In genomic region chr1:151879308-151879850, GRCm38 (mm10) we compare ENCODE assay signal across 15 mouse cellular contexts.
A peak's percentile ranks its signal among the peaks of the same experiment; 100 is the strongest.
DNase-seq lines count a peak whose midpoint lies in the region; ATAC-seq lines count a peak whose summit lies in the region.
"Had no signal": no experiment of that assay in that cellular context is flagged by ENCODE, and none has a peak within 500 bp of the region (broad histone marks: within the 10 kb centered on the region; RNA-seq: fewer than 3 reads in every experiment).

No protein-coding gene starts in this region.

- H3K4me2 ChIP-seq in forebrain, embryonic 16.5 days (ENCODE audit: low read length) = no peak overlapping the region
- H3K4me2 ChIP-seq in midbrain, embryonic 15.5 days = no peak overlapping the region
- no peak overlapping the region for H3K4me2 ChIP-seq in midbrain, embryonic 11.5 days
- H3K4me2 ChIP-seq in limb, embryonic 12.5 days = no peak overlapping the region
- H3K4me2 ChIP-seq: embryonic facial prominence, embryonic 12.5 days; forebrain, embryonic 12.5 days had no signal

- H3K9me3 ChIP-seq in forebrain, embryonic 16.5 days (ENCODE audit: control insufficient read depth, low read length) = no peaks in the 10 kb centered on the region
- H3K9me3 ChIP-seq in forebrain, embryonic 10.5 days = no peaks in the 10 kb centered on the region
- H3K9me3 ChIP-seq in midbrain, embryonic 15.5 days = no peaks in the 10 kb centered on the region
- H3K9me3 ChIP-seq in midbrain, embryonic 11.5 days (ENCODE audit: control insufficient read depth, low read length) = no peaks in the 10 kb centered on the region
- no peaks in the 10 kb centered on the region for H3K9me3 ChIP-seq in limb, embryonic 12.5 days
- H3K9me3 ChIP-seq: embryonic facial prominence, embryonic 12.5 days; forebrain, embryonic 12.5 days had no signal

- no peaks in the 10 kb centered on the region for H3K36me3 ChIP-seq in forebrain, embryonic 16.5 days (ENCODE audit: control insufficient read depth, insufficient read depth)
- no peaks in the 10 kb centered on the region for H3K36me3 ChIP-seq in forebrain, embryonic 10.5 days (replicated peaks)
- no peaks in the 10 kb centered on the region for H3K36me3 ChIP-seq in midbrain, embryonic 15.5 days (replicated peaks)
- H3K36me3 ChIP-seq in midbrain, embryonic 11.5 days (ENCODE audit: control insufficient read depth, insufficient read depth, low read length) = no peaks in the 10 kb centered on the region
- no peaks in the 10 kb centered on the region for H3K36me3 ChIP-seq in limb, embryonic 12.5 days
- H3K36me3 ChIP-seq: embryonic facial prominence, embryonic 12.5 days; forebrain, embryonic 12.5 days had no signal

- DNase-seq in forebrain, embryonic 10.5 days (ENCODE audit: extremely low spot score, low spot score) = no peak
- DNase-seq in midbrain, embryonic 11.5 days (ENCODE audit: low spot score, missing footprints) = no peak
- DNase-seq in R1 (ENCODE audit: low read depth, low spot score) = peak; percentile 92
- no peak for DNase-seq in spleen, postnatal 10 days (ENCODE audit: low spot score in 2 of 2)
- no peak for DNase-seq in adrenal gland, adult 18-20 months (ENCODE audit: low spot score in 2 of 2)
- DNase-seq: heart, postnatal 14 days; lung, adult 2 months; lung, postnatal 4 days; thymus, postnatal 14 days had no signal

- no peaks in the 10 kb centered on the region for H3K27me3 ChIP-seq in forebrain, embryonic 16.5 days (replicated peaks; ENCODE audit: control insufficient read depth, insufficient read depth, low read length)
- H3K27me3 ChIP-seq in forebrain, embryonic 10.5 days (ENCODE audit: poor library complexity, severe bottlenecking) = peaks cover 31% of the 10 kb centered on the region; the same call in 1 of the 2 replicates
- no peaks in the 10 kb centered on the region for H3K27me3 ChIP-seq in midbrain, embryonic 15.5 days (replicated peaks)
- H3K27me3 ChIP-seq in midbrain, embryonic 11.5 days (ENCODE audit: control insufficient read depth, insufficient read depth, low read length) = no peaks in the 10 kb centered on the region
- H3K27me3 ChIP-seq in limb, embryonic 12.5 days = no peaks in the 10 kb centered on the region
- H3K27me3 ChIP-seq: embryonic facial prominence, embryonic 12.5 days had no signal

- H3K27ac ChIP-seq in forebrain, embryonic 16.5 days (ENCODE audit: low read length) = no peak overlapping the region
- H3K27ac ChIP-seq in forebrain, embryonic 10.5 days = no peak overlapping the region
- H3K27ac ChIP-seq in midbrain, embryonic 15.5 days = no peak overlapping the region
- no peak overlapping the region for H3K27ac ChIP-seq in midbrain, embryonic 11.5 days (ENCODE audit: low read depth, low read length)
- peak overlapping the region; percentile 70 for H3K27ac ChIP-seq in limb, embryonic 12.5 days
- H3K27ac ChIP-seq: embryonic facial prominence, embryonic 12.5 days; forebrain, embryonic 12.5 days; left cerebral cortex, adult 2 months had no signal

- ATAC-seq in forebrain, embryonic 16.5 days = peak; percentile 41; the same call in 1 of the 2 replicates
- ATAC-seq in midbrain, embryonic 15.5 days (replicated peaks) = 0 out of 2 replicates have a peak, but pooled peaks have one; percentile 13
- no peak for ATAC-seq in midbrain, embryonic 11.5 days (ENCODE audit: low FRiP score)
- ATAC-seq in limb, embryonic 12.5 days (ENCODE audit: insufficient number of reproducible peaks, insufficient read depth, low FRiP score, low TSS enrichment, low read depth) = no peak

- H3K4me1 ChIP-seq in forebrain, embryonic 16.5 days (replicated peaks; ENCODE audit: control insufficient read depth, insufficient read depth, low read length) = peaks cover 4% of the 10 kb centered on the region; the same call in 1 of the 2 replicates
- peaks cover 40% of the 10 kb centered on the region for H3K4me1 ChIP-seq in forebrain, embryonic 10.5 days
- H3K4me1 ChIP-seq in midbrain, embryonic 15.5 days = peaks cover 9% of the 10 kb centered on the region
- peaks cover 18% of the 10 kb centered on the region for H3K4me1 ChIP-seq in midbrain, embryonic 11.5 days (ENCODE audit: control insufficient read depth, insufficient read depth, low read length)
- peaks cover 22% of the 10 kb centered on the region for H3K4me1 ChIP-seq in limb, embryonic 12.5 days (replicated peaks)
- H3K4me1 ChIP-seq: embryonic facial prominence, embryonic 12.5 days had no signal

- 87% methylated on average over 11 of the region's 11 CpGs for WGBS in forebrain, embryonic 16.5 days
- 91% methylated on average over 11 of the region's 11 CpGs for whole genome bisulfite sequencing in forebrain, embryonic 10.5 days
- 87% methylated on average over 11 of the region's 11 CpGs for WGBS in midbrain, embryonic 15.5 days
- WGBS in midbrain, embryonic 11.5 days = 87% methylated on average over 11 of the region's 11 CpGs
- WGBS in limb, embryonic 12.5 days = 78% methylated on average over 11 of the region's 11 CpGs

- H3K4me3 ChIP-seq in forebrain, embryonic 16.5 days (replicated peaks; ENCODE audit: low read length) = no peak overlapping the region
- no peak overlapping the region for H3K4me3 ChIP-seq in forebrain, embryonic 10.5 days
- no peak overlapping the region for H3K4me3 ChIP-seq in midbrain, embryonic 15.5 days
- no peak overlapping the region for H3K4me3 ChIP-seq in midbrain, embryonic 11.5 days (ENCODE audit: low read depth, low read length)
- no peak overlapping the region for H3K4me3 ChIP-seq in limb, embryonic 12.5 days (replicated peaks)
- H3K4me3 ChIP-seq: embryonic facial prominence, embryonic 12.5 days; forebrain, embryonic 12.5 days; left cerebral cortex, adult 2 months had no signal

- no peak overlapping the region for H3K9ac ChIP-seq in forebrain, embryonic 16.5 days (replicated peaks; ENCODE audit: low read depth, low read length)
- H3K9ac ChIP-seq in midbrain, embryonic 15.5 days = no peak overlapping the region
- no peak overlapping the region for H3K9ac ChIP-seq in midbrain, embryonic 11.5 days (ENCODE audit: low read length)
- no peak overlapping the region for H3K9ac ChIP-seq in limb, embryonic 12.5 days (replicated peaks)
- H3K9ac ChIP-seq: embryonic facial prominence, embryonic 12.5 days; forebrain, embryonic 12.5 days had no signal

Comparison
In these comparisons a context has a peak if more than half of its experiments do, and no peak if none do; other contexts are left out.
1. ATAC-seq: peak in forebrain, embryonic 16.5 days (single experiment) and midbrain, embryonic 15.5 days (single experiment); none in midbrain, embryonic 11.5 days (single experiment) and limb, embryonic 12.5 days (single experiment).